In genomic region chr15:88379951-88380623, GRCm38 (mm10) we compare ENCODE assay signal across 20 mouse cellular contexts.
DNase-seq lines count a peak whose midpoint lies in the region; ATAC-seq and TF ChIP-seq lines count a peak whose summit lies in the region.
"Had no signal": no experiment of that assay in that cellular context is flagged by ENCODE, and none has a peak within 500 bp of the region (broad histone marks: within the 10 kb centered on the region; RNA-seq: fewer than 3 reads in every experiment).

No protein-coding gene starts in this region.

- TF ChIP-seq CTCF in forebrain, postnatal 0 days (IDR thresholded peaks at IDR 0.05; ENCODE audit: low read depth) = no peak

- H3K9me3 ChIP-seq in hindbrain, embryonic 10.5 days = no peaks in the 10 kb centered on the region
- no peaks in the 10 kb centered on the region for H3K9me3 ChIP-seq in hindbrain, embryonic 16.5 days (ENCODE audit: control insufficient read depth, low read length)
- no peaks in the 10 kb centered on the region for H3K9me3 ChIP-seq in midbrain, embryonic 14.5 days (ENCODE audit: control insufficient read depth, low read length)
- no peaks in the 10 kb centered on the region for H3K9me3 ChIP-seq in midbrain, embryonic 11.5 days (ENCODE audit: control insufficient read depth, low read length)
- H3K9me3 ChIP-seq in forebrain, embryonic 11.5 days (ENCODE audit: control insufficient read depth, low read length) = no peaks in the 10 kb centered on the region
- no peaks in the 10 kb centered on the region for H3K9me3 ChIP-seq in forebrain, postnatal 0 days (ENCODE audit: low read length)
- H3K9me3 ChIP-seq: kidney, embryonic 15.5 days had no signal

- 16% methylated on average over 6 of the region's 6 CpGs for WGBS in hindbrain, embryonic 10.5 days
- WGBS in hindbrain, embryonic 16.5 days = 14% methylated on average over 6 of the region's 6 CpGs
- WGBS in midbrain, embryonic 14.5 days = 16% methylated on average over 6 of the region's 6 CpGs
- 15% methylated on average over 6 of the region's 6 CpGs for WGBS in midbrain, embryonic 11.5 days
- 13% methylated on average over 6 of the region's 6 CpGs for WGBS in forebrain, embryonic 11.5 days
- 9% methylated on average over 6 of the region's 6 CpGs for WGBS in forebrain, postnatal 0 days

- peaks cover 29% of the 10 kb centered on the region for H3K4me1 ChIP-seq in hindbrain, embryonic 10.5 days (replicated peaks)
- H3K4me1 ChIP-seq in hindbrain, embryonic 16.5 days (ENCODE audit: control insufficient read depth, insufficient read depth, low read depth, low read length) = peaks cover 6% of the 10 kb centered on the region
- peaks cover 19% of the 10 kb centered on the region; the same call in 1 of the 2 replicates for H3K4me1 ChIP-seq in midbrain, embryonic 14.5 days (ENCODE audit: control insufficient read depth, insufficient read depth, low read length)
- peaks cover 11% of the 10 kb centered on the region for H3K4me1 ChIP-seq in midbrain, embryonic 11.5 days (ENCODE audit: control insufficient read depth, insufficient read depth, low read length)
- H3K4me1 ChIP-seq in forebrain, embryonic 11.5 days (replicated peaks; ENCODE audit: control insufficient read depth, insufficient read depth, low read length) = peaks cover 10% of the 10 kb centered on the region; the same call in 1 of the 2 replicates
- no peaks in the 10 kb centered on the region for H3K4me1 ChIP-seq in forebrain, postnatal 0 days (ENCODE audit: insufficient read depth)
- H3K4me1 ChIP-seq: kidney, embryonic 15.5 days; liver, embryonic 13.5 days had no signal

- ATAC-seq in hindbrain, embryonic 16.5 days = no peak
- no peak for ATAC-seq in midbrain, embryonic 14.5 days (ENCODE audit: low FRiP score, low TSS enrichment)
- ATAC-seq in midbrain, embryonic 11.5 days (ENCODE audit: low FRiP score) = no peak
- peak; percentile 79 for ATAC-seq in forebrain, embryonic 11.5 days (replicated peaks; ENCODE audit: low FRiP score)
- ATAC-seq in forebrain, postnatal 0 days = peak; percentile 76
- ATAC-seq: CD4-positive, CD25-positive, alpha-beta regulatory T cell, adult 4 months; intestine, postnatal 0 days had no signal

- H3K27me3 ChIP-seq in hindbrain, embryonic 10.5 days (ENCODE audit: insufficient read depth, poor library complexity, severe bottlenecking) = peaks cover 18% of the 10 kb centered on the region; the same call in 1 of the 2 replicates
- H3K27me3 ChIP-seq in hindbrain, embryonic 16.5 days (replicated peaks; ENCODE audit: control insufficient read depth, insufficient read depth, low read length) = 0 out of 2 replicates have a peak, but pooled peaks cover 2% of the 10 kb centered on the region
- H3K27me3 ChIP-seq in midbrain, embryonic 14.5 days (ENCODE audit: control insufficient read depth, insufficient read depth, low read length) = no peaks in the 10 kb centered on the region
- H3K27me3 ChIP-seq in midbrain, embryonic 11.5 days (ENCODE audit: control insufficient read depth, insufficient read depth, low read length) = no peaks in the 10 kb centered on the region
- peaks cover 2% of the 10 kb centered on the region; the same call in 1 of the 2 replicates for H3K27me3 ChIP-seq in forebrain, embryonic 11.5 days (ENCODE audit: control insufficient read depth, insufficient read depth, low read length)
- H3K27me3 ChIP-seq in forebrain, postnatal 0 days (ENCODE audit: insufficient read depth, low read length) = no peaks in the 10 kb centered on the region; the same call in 1 of the 2 replicates
- H3K27me3 ChIP-seq: liver, embryonic 13.5 days had no signal

- H3K4me3 ChIP-seq in hindbrain, embryonic 10.5 days = no peak overlapping the region
- H3K4me3 ChIP-seq in hindbrain, embryonic 16.5 days (ENCODE audit: low read length) = no peak overlapping the region
- no peak overlapping the region for H3K4me3 ChIP-seq in midbrain, embryonic 14.5 days (replicated peaks; ENCODE audit: low read depth, low read length)
- H3K4me3 ChIP-seq in midbrain, embryonic 11.5 days (ENCODE audit: low read depth, low read length) = no peak overlapping the region
- no peak overlapping the region for H3K4me3 ChIP-seq in forebrain, embryonic 11.5 days (ENCODE audit: low read depth, low read length)
- H3K4me3 ChIP-seq in forebrain, postnatal 0 days (ENCODE audit: low read depth, low read length) = no peak overlapping the region
- H3K4me3 ChIP-seq: kidney, embryonic 15.5 days; left cerebral cortex, adult 2 months; liver, embryonic 13.5 days had no signal

- H3K9ac ChIP-seq in hindbrain, embryonic 16.5 days (ENCODE audit: low read depth, low read length) = no peak overlapping the region
- H3K9ac ChIP-seq in midbrain, embryonic 14.5 days (replicated peaks; ENCODE audit: low read length) = no peak overlapping the region
- no peak overlapping the region for H3K9ac ChIP-seq in midbrain, embryonic 11.5 days (ENCODE audit: low read length)
- no peak overlapping the region for H3K9ac ChIP-seq in forebrain, embryonic 11.5 days (ENCODE audit: low read length)
- no peak overlapping the region for H3K9ac ChIP-seq in forebrain, postnatal 0 days
- H3K9ac ChIP-seq: kidney, embryonic 15.5 days; liver, embryonic 13.5 days had no signal

- H3K36me3 ChIP-seq in hindbrain, embryonic 10.5 days = no peaks in the 10 kb centered on the region
- H3K36me3 ChIP-seq in hindbrain, embryonic 16.5 days (ENCODE audit: control insufficient read depth, insufficient read depth, low read length) = no peaks in the 10 kb centered on the region
- H3K36me3 ChIP-seq in midbrain, embryonic 14.5 days (ENCODE audit: control insufficient read depth, insufficient read depth, low read length) = no peaks in the 10 kb centered on the region
- H3K36me3 ChIP-seq in midbrain, embryonic 11.5 days (ENCODE audit: control insufficient read depth, insufficient read depth, low read length) = no peaks in the 10 kb centered on the region
- H3K36me3 ChIP-seq in forebrain, embryonic 11.5 days (ENCODE audit: control insufficient read depth, insufficient read depth, low read length) = no peaks in the 10 kb centered on the region
- H3K36me3 ChIP-seq in forebrain, postnatal 0 days (ENCODE audit: insufficient read depth) = no peaks in the 10 kb centered on the region
- H3K36me3 ChIP-seq: kidney, embryonic 15.5 days; liver, embryonic 13.5 days had no signal

- 0 out of 2 replicates have a peak overlapping the region, but pooled peaks have one; percentile 19 for H3K27ac ChIP-seq in hindbrain, embryonic 10.5 days
- H3K27ac ChIP-seq in hindbrain, embryonic 16.5 days (ENCODE audit: low read depth, low read length) = no peak overlapping the region
- H3K27ac ChIP-seq in midbrain, embryonic 14.5 days (replicated peaks; ENCODE audit: low read depth, low read length) = no peak overlapping the region
- no peak overlapping the region for H3K27ac ChIP-seq in midbrain, embryonic 11.5 days (ENCODE audit: low read depth, low read length)
- no peak overlapping the region for H3K27ac ChIP-seq in forebrain, embryonic 11.5 days (ENCODE audit: low read depth, low read length)
- no peak overlapping the region for H3K27ac ChIP-seq in forebrain, postnatal 0 days (ENCODE audit: low read depth, low read length)
- H3K27ac ChIP-seq: kidney, embryonic 15.5 days; left cerebral cortex, adult 2 months; liver, embryonic 13.5 days had no signal

- DNase-seq in hindbrain, embryonic 10.5 days (ENCODE audit: low spot score) = no peak
- peak; percentile 50 for DNase-seq in midbrain, embryonic 14.5 days
- no peak for DNase-seq in midbrain, embryonic 11.5 days (ENCODE audit: low spot score, missing footprints)
- peak; percentile 56 for DNase-seq in forebrain, embryonic 11.5 days (ENCODE audit: low spot score)
- no peak for DNase-seq in forebrain, postnatal 0 days
- DNase-seq in heart, postnatal 10 days = no peak
- no peak for DNase-seq in urinary bladder, adult 18-20 months (ENCODE audit: low spot score in 2 of 2)
- DNase-seq: adrenal gland, postnatal 25 days; cerebellum, adult 9-11 months; heart, postnatal 14 days; liver, embryonic 13.5 days; lung, adult 2 months; thymus, adult 18-20 months; thymus, postnatal 36 days had no signal

- intact Hi-C loops in heart, postnatal 10 days (cut with DNase I) = no loop called here

- H3K4me2 ChIP-seq in hindbrain, embryonic 16.5 days (ENCODE audit: low read length) = no peak overlapping the region
- no peak overlapping the region for H3K4me2 ChIP-seq in midbrain, embryonic 14.5 days (ENCODE audit: low read length)
- H3K4me2 ChIP-seq in midbrain, embryonic 11.5 days = no peak overlapping the region
- no peak overlapping the region for H3K4me2 ChIP-seq in forebrain, embryonic 11.5 days (ENCODE audit: low read depth, low read length, severe bottlenecking)
- no peak overlapping the region for H3K4me2 ChIP-seq in forebrain, postnatal 0 days (ENCODE audit: low read depth)
- H3K4me2 ChIP-seq: heart, embryonic 11.5 days; kidney, embryonic 15.5 days; liver, embryonic 13.5 days had no signal

Comparison
In these comparisons a context has a peak if more than half of its experiments do, and no peak if none do; other contexts are left out.
1. DNase-seq: peak in midbrain, embryonic 14.5 days (single experiment) and forebrain, embryonic 11.5 days (single experiment); none in hindbrain, embryonic 10.5 days (single experiment), midbrain, embryonic 11.5 days (single experiment), forebrain, postnatal 0 days (single experiment), heart, postnatal 10 days (0 of 2) and urinary bladder, adult 18-20 months (0 of 2).
2. ATAC-seq: peak in forebrain, embryonic 11.5 days (single experiment) and forebrain, postnatal 0 days (single experiment); none in hindbrain, embryonic 16.5 days (single experiment), midbrain, embryonic 14.5 days (single experiment) and midbrain, embryonic 11.5 days (single experiment).